Mouse (Mus musculus): ENCODE measurements around the gene Palld.

DNA sequence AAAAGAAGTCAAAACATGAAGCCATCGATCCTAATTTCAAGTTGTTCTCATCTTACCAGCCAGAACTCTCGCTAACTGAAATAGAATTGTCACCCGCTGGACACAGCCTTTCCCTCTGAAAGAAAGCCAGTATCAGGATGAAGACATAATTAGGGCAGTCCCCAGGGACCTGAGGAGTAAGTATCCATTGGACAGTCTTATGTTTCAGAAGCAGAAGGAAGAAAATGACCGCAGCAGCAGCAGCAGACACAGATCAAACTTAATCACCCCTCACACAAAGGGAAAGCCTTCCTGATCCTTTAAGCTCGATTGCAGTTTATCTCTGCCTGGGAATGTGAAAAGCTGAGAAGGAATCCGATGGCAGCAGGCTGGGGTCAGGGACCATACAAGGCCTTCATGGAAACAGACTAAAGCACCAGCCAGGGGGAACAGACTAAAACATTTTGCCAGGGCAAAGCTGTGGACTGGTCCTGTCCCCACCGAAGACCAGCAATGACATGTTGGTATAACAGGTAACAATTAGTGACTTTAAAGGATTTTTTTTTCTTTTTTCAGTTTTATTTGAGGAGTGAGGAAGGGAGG lies 53.8 kb downstream of the Palld start:
- TF ChIP-seq POLR2A (IDR thresholded peaks at IDR 0.05; ENCODE audit: low read depth, low read length) = no peak
- TF ChIP-seq CTCF (IDR thresholded peaks at IDR 0.05; ENCODE audit: extremely low read depth, insufficient read length, insufficient replicate concordance, low read depth, low read length) = no peak

All from small intestine, adult 2 months (tissue).